Mouse (Mus musculus) embryonic facial prominence, embryonic 15.5 days (tissue): ENCODE measurements at regions not wholly inside any gene's neighbourhood (a gene's known extent, or its start where the extent isn't known, plus 50 kb on each side); places are given as distances from the start of the nearest gene placed in this dataset.

Experiments
- ATAC-seq: fragments of 200-750 bp; cut with Nextera tagmentation; 2 replicates; pipeline ENCODE4 v1.8.0; 2017; ENCODE audit warnings: low read depth, moderate TSS enrichment; ENCODE audit not compliant: insufficient number of reproducible peaks, low FRiP score, low TSS enrichment
- H3K27ac ChIP-seq: fragments of 300-500 bp; sonication (generic); replicated peaks from 2 replicates; pipeline ENCODE4 v1.5.1; 2015; ENCODE audit warnings: mild to moderate bottlenecking, inconsistent platforms
- H3K27me3 ChIP-seq: fragments of 300-500 bp; sonication (generic); 2 replicates; pipeline ENCODE4 v1.6.1; 2015; ENCODE audit warnings: inconsistent platforms
- H3K36me3 ChIP-seq: fragments of 300-500 bp; sonication (generic); 2 replicates; pipeline ENCODE4 v1.6.1; 2015; ENCODE audit warnings: mild to moderate bottlenecking, inconsistent platforms
- H3K4me1 ChIP-seq: fragments of 300-500 bp; sonication (generic); 2 replicates; pipeline ENCODE4 v1.6.1; 2015; ENCODE audit warnings: inconsistent platforms
- H3K4me2 ChIP-seq: fragments of 300-500 bp; sonication (generic); replicated peaks from 2 replicates; pipeline ENCODE4 v1.6.1; 2015; ENCODE audit warnings: mild to moderate bottlenecking, inconsistent platforms
- H3K4me3 ChIP-seq: fragments of 300-500 bp; sonication (generic); replicated peaks from 2 replicates; pipeline ENCODE4 v1.5.1; 2015; ENCODE audit warnings: mild to moderate bottlenecking, inconsistent platforms
- H3K9ac ChIP-seq: fragments of 300-500 bp; sonication (generic); 2 replicates; pipeline ENCODE4 v1.6.1; 2015; ENCODE audit warnings: inconsistent platforms
- H3K9me3 ChIP-seq: fragments of 300-500 bp; sonication (generic); replicated peaks from 2 replicates; pipeline ENCODE4 v1.6.1; 2016; ENCODE audit warnings: inconsistent platforms
- whole genome bisulfite sequencing: fragments of 180-500 bp; shearing (Covaris S2); methylation state at CpG from one replicate; pipeline ENCODE4 v1.1.7; 2015; 5-methylcytosine and 5-hydroxymethylcytosine counted together

DNA sequence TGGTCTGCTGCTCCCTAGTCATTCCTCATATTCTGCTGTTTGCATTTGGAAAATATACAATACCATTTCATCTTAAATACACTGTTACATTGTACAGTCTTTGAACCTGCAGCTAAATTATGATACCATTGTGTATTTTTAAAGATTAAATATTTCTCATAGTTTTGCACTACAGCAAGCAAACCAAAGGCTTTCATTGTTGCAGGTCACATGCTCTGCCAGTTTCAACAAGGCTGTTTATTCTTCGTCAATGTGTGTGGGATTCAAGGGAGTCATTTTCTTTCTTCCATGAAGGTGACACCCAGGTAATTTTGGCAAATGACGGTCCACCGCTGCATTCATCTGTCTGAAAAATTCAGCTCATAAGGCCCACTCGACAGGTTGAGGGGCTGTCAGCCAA is 200.9 kb upstream of the Lrig1 start:
- no peak overlapping the region for H3K9ac ChIP-seq
- H3K36me3 ChIP-seq, result no peaks in the 10 kb centered on the region
- no peak overlapping the region for H3K4me3 ChIP-seq
- no peak for ATAC-seq
- no peaks in the 10 kb centered on the region for H3K9me3 ChIP-seq
- no peak overlapping the region for H3K4me2 ChIP-seq
- no peak overlapping the region for H3K27ac ChIP-seq
- H3K4me1 ChIP-seq, result peaks cover 7% of the 10 kb centered on the region; the same call in 1 of the 2 replicates
- 64% methylated on average over 4 of the region's 4 CpGs for WGBS
- no peaks in the 10 kb centered on the region for H3K27me3 ChIP-seq

DNA sequence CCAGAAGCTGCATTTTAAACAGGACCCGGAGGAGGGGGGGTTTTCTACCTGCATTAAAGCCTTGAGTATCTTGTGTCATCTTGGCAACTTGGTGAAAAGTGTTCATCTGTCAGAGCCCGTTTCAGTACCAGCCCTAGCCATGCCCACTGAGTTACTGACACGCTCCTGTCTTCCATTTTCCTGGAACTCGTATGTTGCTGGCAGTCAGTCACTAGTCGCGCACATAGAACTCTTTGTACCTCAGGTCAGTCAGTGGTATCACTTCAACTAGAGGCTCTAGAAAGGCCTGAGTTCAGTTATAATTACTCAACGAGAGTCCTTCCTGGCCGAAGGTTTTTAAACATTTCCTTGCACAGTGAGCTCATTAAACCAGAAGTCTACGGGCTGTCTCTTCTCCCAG is 198.9 kb upstream of the Lrig1 start:
- Histone ChIP-seq H3K9me3 (no peaks in the 10 kb centered on the region), H3K27ac (no peak overlapping the region), H3K4me3 (no peak overlapping the region), H3K4me2 (no peak overlapping the region), H3K9ac (no peak overlapping the region), H3K36me3 (no peaks in the 10 kb centered on the region), H3K4me1 (peaks cover 7% of the 10 kb centered on the region; the same call in 1 of the 2 replicates), H3K27me3 (no peaks in the 10 kb centered on the region)
- ATAC-seq, result no peak
- WGBS, result 81% methylated on average over 9 of the region's 9 CpGs

DNA sequence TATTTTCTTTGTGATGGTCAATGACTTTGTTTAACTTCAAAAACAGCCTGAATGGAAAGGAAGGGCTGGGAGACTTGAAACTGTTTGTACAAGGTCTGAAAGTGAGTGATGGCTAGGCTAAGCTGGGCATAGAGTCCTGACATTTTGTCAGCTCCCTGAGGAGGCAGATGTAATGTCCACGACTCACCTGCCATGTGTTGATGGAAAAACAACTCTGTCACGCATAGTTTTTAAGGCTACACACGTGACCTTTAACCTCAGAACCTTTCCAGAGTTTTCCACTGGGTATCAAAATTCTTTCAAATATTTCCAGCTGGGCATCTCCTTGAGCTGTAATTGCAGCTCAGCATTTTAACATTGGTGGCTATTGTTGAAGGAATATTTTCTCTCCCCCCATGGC is 190.2 kb upstream of the Lrig1 start:
- no peak for ATAC-seq
- Histone ChIP-seq H3K27ac (no peak overlapping the region), H3K9me3 (no peaks in the 10 kb centered on the region), H3K27me3 (no peaks in the 10 kb centered on the region), H3K9ac (no peak overlapping the region), H3K4me3 (no peak overlapping the region), H3K4me1 (0 out of 2 replicates have a peak, but pooled peaks cover 3% of the 10 kb centered on the region), H3K36me3 (no peaks in the 10 kb centered on the region), H3K4me2 (no peak overlapping the region)
- 44% methylated on average over 3 of the region's 3 CpGs for WGBS

DNA sequence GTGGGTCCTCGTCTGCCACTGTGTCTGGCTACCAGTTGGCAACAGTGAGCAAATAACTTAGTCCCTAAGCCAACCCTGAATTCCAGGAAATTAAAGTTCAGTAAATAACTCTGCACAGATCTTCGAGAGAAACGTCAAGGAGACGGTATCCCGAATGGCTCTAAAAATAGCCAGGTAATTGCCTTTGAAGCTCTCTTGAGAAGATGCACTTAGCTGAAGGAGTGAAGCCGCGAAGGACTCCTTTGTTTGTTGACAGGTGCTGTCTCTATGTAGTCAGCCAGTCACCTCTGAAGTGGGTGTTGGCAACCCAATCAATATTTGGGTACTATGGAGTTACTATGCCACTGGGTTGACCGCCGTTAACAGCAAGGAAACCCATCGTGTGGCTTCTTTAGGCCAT is 189.3 kb upstream of the Lrig1 start:
- 55% methylated on average over 10 of the region's 10 CpGs for WGBS
- H3K9me3 ChIP-seq, result no peaks in the 10 kb centered on the region
- 0 out of 2 replicates have a peak, but pooled peaks cover 3% of the 10 kb centered on the region for H3K4me1 ChIP-seq
- no peak overlapping the region for H3K4me2 ChIP-seq
- no peak overlapping the region for H3K9ac ChIP-seq
- no peaks in the 10 kb centered on the region for H3K36me3 ChIP-seq
- no peaks in the 10 kb centered on the region for H3K27me3 ChIP-seq
- H3K27ac ChIP-seq, result no peak overlapping the region
- no peak for ATAC-seq
- H3K4me3 ChIP-seq, result no peak overlapping the region

DNA sequence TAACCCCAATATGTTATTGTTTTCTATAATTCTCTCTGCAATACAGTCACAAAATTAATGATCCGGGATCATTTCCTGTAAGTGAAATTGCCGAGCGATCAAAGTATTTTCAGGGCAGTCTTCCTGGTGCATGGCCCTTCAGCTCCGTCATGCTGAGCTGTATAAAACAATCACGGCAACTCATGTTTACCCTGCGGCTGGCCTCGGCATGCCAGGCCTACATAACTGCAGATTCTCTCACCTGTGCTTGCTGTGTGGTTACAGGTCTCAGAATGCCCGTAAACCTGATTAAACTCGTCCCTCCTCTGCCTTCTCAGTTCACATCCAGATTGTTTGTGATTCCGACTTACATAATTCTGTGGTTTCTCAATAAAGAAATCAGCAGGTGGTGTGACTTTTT is 181.2 kb upstream of the Lrig1 start:
- Histone ChIP-seq H3K27ac (no peak overlapping the region; the same call in 1 of the 2 replicates), H3K27me3 (no peaks in the 10 kb centered on the region), H3K4me2 (no peak overlapping the region), H3K9me3 (no peaks in the 10 kb centered on the region), H3K9ac (no peak overlapping the region), H3K4me3 (no peak overlapping the region), H3K4me1 (no peaks in the 10 kb centered on the region), H3K36me3 (no peaks in the 10 kb centered on the region)
- WGBS, result 60% methylated on average over 10 of the region's 10 CpGs
- no peak for ATAC-seq

DNA sequence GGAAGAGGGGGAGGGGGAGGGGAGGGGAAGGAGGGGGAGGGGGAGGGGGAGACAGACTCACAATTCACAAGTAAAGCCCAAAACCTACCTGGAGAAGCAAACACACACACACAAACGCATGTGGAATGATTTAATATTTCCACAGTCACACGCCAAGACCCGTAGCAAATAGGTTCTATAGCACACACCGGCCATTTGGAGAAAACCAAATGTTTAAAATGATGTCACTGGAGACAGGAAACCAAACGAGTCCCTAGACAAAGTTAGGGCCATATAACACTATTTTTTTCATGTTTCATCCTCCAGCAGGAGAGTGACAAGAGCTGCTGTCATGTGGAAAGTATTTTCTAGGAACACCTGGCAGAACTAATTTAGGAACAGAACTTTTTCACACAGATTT is 175.9 kb upstream of the Lrig1 start:
- 59% methylated on average over 5 of the region's 5 CpGs for WGBS
- Histone ChIP-seq H3K36me3 (no peaks in the 10 kb centered on the region), H3K27me3 (no peaks in the 10 kb centered on the region), H3K4me3 (no peak overlapping the region), H3K4me2 (no peak overlapping the region), H3K4me1 (no peaks in the 10 kb centered on the region), H3K27ac (no peak overlapping the region), H3K9ac (no peak overlapping the region), H3K9me3 (no peaks in the 10 kb centered on the region)
- no peak for ATAC-seq

DNA sequence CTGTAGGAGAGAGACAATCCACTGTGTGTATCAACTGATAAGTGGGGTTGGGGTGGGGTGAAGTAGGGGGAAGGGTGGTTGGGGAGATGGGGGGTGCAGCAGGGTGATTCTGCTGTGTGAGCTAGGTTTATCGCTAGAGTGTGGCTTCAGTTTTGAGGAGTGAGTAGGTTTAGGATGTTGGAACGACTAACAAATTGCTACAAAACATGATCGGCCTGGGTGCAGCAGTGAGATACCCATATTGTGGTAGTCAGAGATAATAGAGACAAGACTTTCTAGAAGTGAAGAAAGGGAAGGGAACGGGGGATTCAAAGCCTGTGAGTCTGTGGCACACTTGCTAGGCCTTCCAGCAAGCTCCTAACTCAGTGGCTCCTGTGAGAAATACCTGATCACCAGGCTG is 175.1 kb upstream of the Lrig1 start:
- H3K27ac ChIP-seq, result no peak overlapping the region
- H3K4me3 ChIP-seq, result no peak overlapping the region
- H3K36me3 ChIP-seq, result no peaks in the 10 kb centered on the region
- no peak for ATAC-seq
- no peak overlapping the region for H3K9ac ChIP-seq
- no peak overlapping the region for H3K4me2 ChIP-seq
- H3K27me3 ChIP-seq, result no peaks in the 10 kb centered on the region
- 88% methylated on average over 4 of the region's 4 CpGs for WGBS
- H3K4me1 ChIP-seq, result no peaks in the 10 kb centered on the region
- H3K9me3 ChIP-seq, result no peaks in the 10 kb centered on the region

DNA sequence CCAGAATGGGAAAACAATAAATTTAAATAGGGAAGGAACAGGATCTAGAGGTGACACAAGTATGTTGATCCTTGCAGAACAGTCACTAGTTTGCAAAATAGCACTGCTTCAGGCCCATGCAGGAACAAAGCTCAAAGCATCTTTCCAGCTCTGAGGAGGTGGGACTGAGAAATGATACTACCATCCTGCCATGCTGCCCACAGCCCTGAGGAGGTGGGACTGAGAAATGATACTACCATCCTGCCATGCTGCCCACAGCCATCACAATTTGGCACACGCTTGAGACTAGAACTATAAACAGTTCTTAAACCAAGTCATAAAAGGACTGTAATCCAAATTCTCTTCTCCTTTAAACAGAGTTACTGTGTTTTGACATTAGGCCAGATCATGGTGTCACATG is 174.5 kb upstream of the Lrig1 start:
- no peak overlapping the region for H3K4me2 ChIP-seq
- WGBS, result 92% methylated on average over 1 of the region's 1 CpGs

DNA sequence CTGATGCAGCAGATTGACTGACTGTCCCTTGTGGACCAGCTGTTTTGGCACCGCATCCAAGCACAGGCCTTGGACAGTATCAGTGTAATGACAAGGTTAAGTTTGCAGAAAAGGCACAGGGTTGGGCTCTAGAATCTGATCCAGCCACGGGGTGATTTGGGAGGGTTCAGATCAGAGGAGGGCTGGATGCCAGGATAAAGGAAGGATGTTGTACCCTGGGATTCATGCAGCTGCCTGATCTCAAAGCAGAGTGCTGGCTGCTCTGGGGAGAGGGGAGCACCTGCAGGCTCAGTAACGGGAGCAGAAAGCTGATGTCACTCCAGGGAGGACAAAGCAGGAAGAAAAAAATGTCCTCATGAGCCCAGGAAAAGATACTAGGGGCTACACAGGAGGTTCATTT is 168.0 kb upstream of the Lrig1 start:
- Histone ChIP-seq H3K9me3 (no peaks in the 10 kb centered on the region), H3K4me3 (no peak overlapping the region), H3K9ac (no peak overlapping the region), H3K27me3 (no peaks in the 10 kb centered on the region), H3K27ac (no peak overlapping the region), H3K4me1 (no peaks in the 10 kb centered on the region), H3K4me2 (no peak overlapping the region), H3K36me3 (no peaks in the 10 kb centered on the region)
- ATAC-seq, result no peak
- WGBS, result 38% methylated on average over 3 of the region's 3 CpGs

More for the DNA sequence above, 174.5 kb upstream of the Lrig1 start:
- Histone ChIP-seq H3K9ac (no peak overlapping the region), H3K4me1 (no peaks in the 10 kb centered on the region), H3K27me3 (no peaks in the 10 kb centered on the region), H3K36me3 (no peaks in the 10 kb centered on the region), H3K27ac (no peak overlapping the region), H3K4me3 (no peak overlapping the region), H3K9me3 (no peaks in the 10 kb centered on the region)
- ATAC-seq, result no peak

DNA sequence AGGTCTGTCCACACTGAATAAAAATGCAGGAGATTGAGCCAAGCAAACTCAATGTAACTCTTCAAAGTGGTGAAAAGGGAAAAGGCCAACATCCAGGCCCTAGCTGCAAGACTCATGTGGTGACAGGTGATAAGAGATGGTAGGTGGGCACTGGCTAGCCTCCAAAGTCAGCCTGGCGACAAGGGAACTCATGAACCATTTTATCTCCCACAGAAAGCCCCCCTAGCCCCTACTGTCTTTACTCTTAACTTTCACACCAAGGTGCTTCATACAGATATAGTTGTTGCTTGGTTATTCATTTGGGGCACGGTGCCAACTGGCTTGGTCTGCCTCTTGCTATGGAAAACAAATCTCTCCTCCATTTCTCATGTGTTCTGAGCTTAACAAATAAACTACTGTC is 165.5 kb upstream of the Lrig1 start:
- Histone ChIP-seq H3K9me3 (no peaks in the 10 kb centered on the region), H3K27ac (no peak overlapping the region), H3K4me2 (no peak overlapping the region), H3K9ac (no peak overlapping the region), H3K4me3 (no peak overlapping the region), H3K27me3 (no peaks in the 10 kb centered on the region), H3K36me3 (no peaks in the 10 kb centered on the region), H3K4me1 (no peaks in the 10 kb centered on the region)
- WGBS, result 81% methylated on average over 2 of the region's 2 CpGs
- no peak for ATAC-seq

DNA sequence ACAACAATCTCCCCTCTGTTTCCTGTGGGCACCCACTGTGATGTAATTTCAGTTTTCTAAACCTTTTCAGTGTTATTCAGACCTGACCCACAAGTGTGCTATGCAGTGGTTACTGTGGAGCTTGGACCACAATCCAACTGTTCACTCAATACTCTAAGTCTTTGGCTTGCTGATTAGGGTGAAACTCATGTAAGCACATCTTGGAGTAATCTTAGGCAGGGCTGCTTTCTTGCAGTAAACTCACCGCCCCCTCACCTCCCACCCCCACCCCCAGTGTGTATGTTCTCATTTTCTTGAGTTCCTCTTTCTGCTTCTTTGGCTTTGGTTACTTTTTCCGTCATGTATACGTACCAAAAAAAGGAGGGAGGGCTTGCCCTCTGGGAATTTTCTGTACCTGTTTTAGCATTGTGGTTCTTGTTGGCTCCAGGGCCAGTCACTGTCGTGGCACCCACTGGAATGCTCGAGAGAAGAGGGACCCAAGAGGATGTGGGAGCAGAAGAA is 158.2 kb upstream of the Lrig1 start:
- peak; percentile 78 for ATAC-seq
- Histone ChIP-seq H3K9ac (no peak overlapping the region), H3K4me1 (peaks cover 9% of the 10 kb centered on the region; the same call in 1 of the 2 replicates), H3K27me3 (no peaks in the 10 kb centered on the region), H3K9me3 (no peaks in the 10 kb centered on the region), H3K27ac (peak overlapping the region; percentile 59; the same call in 1 of the 2 replicates), H3K36me3 (no peaks in the 10 kb centered on the region), H3K4me2 (no peak overlapping the region), H3K4me3 (no peak overlapping the region)
- WGBS, result 34% methylated on average over 5 of the region's 5 CpGs

DNA sequence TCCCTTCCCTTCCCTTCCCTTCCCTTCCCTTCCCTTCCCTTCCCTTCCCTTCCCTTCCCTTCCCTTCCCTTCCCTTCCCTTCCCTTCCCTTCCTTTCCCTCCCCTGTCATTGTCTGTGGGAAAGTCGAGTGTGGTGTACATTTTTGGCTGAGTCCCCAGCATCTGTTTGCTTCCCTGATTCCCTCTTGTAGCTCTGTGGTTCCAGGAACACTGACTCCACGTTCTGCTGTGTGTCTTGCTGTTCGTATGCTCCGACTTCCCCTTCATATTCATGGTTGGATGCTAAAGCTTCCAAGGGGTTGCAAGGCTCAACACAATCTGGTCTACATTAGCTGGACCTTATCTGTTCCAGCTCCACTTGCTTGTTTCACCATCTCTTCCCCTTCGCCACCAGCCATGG is 150.2 kb upstream of the Lrig1 start:
- ATAC-seq, result no peak
- Histone ChIP-seq H3K4me2 (no peak overlapping the region), H3K27me3 (no peaks in the 10 kb centered on the region), H3K36me3 (no peaks in the 10 kb centered on the region), H3K4me1 (peaks cover 13% of the 10 kb centered on the region; the same call in 1 of the 2 replicates), H3K27ac (peak overlapping the region; percentile 51; the same call in 1 of the 2 replicates), H3K4me3 (no peak overlapping the region), H3K9me3 (no peaks in the 10 kb centered on the region), H3K9ac (no peak overlapping the region)
- WGBS, result 31% methylated on average over 5 of the region's 5 CpGs
